Mouse (Mus musculus): ENCODE measurements at regions not wholly inside any gene's neighbourhood (a gene's known extent, or its start where the extent isn't known, plus 50 kb on each side); places are given as distances from the start of the nearest gene placed in this dataset.

DNA sequence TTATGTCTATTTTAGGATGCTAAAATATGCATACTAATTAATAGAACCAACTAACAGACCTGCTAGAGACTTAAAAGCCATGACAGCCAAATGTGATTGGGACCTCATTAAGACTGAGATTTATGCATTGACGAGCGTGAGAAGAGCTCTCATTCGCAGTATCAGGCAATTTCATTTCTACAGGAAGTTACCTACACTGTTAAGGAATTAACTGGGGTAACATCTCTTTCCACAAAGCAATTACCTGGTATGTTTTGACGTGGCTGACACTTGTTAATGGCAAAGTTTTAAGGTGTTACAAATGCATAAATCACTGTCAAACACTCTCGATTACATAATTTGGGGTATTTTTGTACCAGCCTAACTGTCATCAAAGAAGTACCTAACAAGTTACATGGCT, 324.7 kb upstream of the Gpc5 start:
- H3K4me3 ChIP-seq (ENCODE audit: control insufficient read depth in 1 of 2, insufficient read depth in 1 of 2, low read depth in 2 of 2, low read length in 2 of 2) = no peak overlapping the region
- H3K9me3 ChIP-seq (replicated peaks; ENCODE audit: insufficient read depth, low read length) = no peaks in the 10 kb centered on the region
- H3K27ac ChIP-seq (ENCODE audit: control insufficient read depth, low read depth, low read length) = no peak overlapping the region
- no peak overlapping the region for H3K9ac ChIP-seq (ENCODE audit: control insufficient read depth, low read depth, low read length, poor library complexity, severe bottlenecking)
- H3K27me3 ChIP-seq (ENCODE audit: control insufficient read depth in 1 of 2, insufficient read depth in 2 of 2, low read length in 2 of 2) = no peaks in the 10 kb centered on the region
- no peak for DNase-seq (ENCODE audit: low read depth, low spot score)
- no peaks in the 10 kb centered on the region for H3K36me3 ChIP-seq (ENCODE audit: control insufficient read depth in 1 of 2, insufficient read depth in 2 of 2, low read length in 2 of 2)
- H3K79me2 ChIP-seq (ENCODE audit: control insufficient read depth, insufficient read depth, low read length, poor library complexity) = no peaks in the 10 kb centered on the region
- no peaks in the 10 kb centered on the region for H3K4me1 ChIP-seq (ENCODE audit: control insufficient read depth in 1 of 2, insufficient read depth in 2 of 2, low read length in 2 of 2)
- TF ChIP-seq POLR2AphosphoS5 (IDR thresholded peaks at IDR 0.05; ENCODE audit: borderline replicate concordance, low read depth, low read length) = no peak
- TF ChIP-seq SIN3A (IDR thresholded peaks at IDR 0.05; ENCODE audit: low read length) = no peak
- no peak for TF ChIP-seq MEF2A (IDR thresholded peaks at IDR 0.05; ENCODE audit: extremely low read depth, insufficient replicate concordance, low read depth, low read length, poor library complexity, severe bottlenecking)
- TF ChIP-seq JUND (IDR thresholded peaks at IDR 0.05; ENCODE audit: low read depth, low read length) = no peak
- no peak for TF ChIP-seq SMC3 (IDR thresholded peaks at IDR 0.05; ENCODE audit: low read depth, low read length)
- TF ChIP-seq RAD21 (IDR thresholded peaks at IDR 0.05; ENCODE audit: low read depth, low read length) = no peak
- no peak for TF ChIP-seq GABPA (IDR thresholded peaks at IDR 0.05; ENCODE audit: low read depth, low read length)
- TF ChIP-seq TCF12 (IDR thresholded peaks at IDR 0.05; ENCODE audit: low read depth, low read length) = no peak
- no peak for TF ChIP-seq MAFK (IDR thresholded peaks at IDR 0.05; ENCODE audit: borderline replicate concordance, low read depth, low read length)
- TF ChIP-seq E2F4 (IDR thresholded peaks at IDR 0.05; ENCODE audit: borderline replicate concordance, low read depth, low read length) = no peak
- no peak for TF ChIP-seq NELFE (IDR thresholded peaks at IDR 0.05; ENCODE audit: low read depth, low read length)

DNA sequence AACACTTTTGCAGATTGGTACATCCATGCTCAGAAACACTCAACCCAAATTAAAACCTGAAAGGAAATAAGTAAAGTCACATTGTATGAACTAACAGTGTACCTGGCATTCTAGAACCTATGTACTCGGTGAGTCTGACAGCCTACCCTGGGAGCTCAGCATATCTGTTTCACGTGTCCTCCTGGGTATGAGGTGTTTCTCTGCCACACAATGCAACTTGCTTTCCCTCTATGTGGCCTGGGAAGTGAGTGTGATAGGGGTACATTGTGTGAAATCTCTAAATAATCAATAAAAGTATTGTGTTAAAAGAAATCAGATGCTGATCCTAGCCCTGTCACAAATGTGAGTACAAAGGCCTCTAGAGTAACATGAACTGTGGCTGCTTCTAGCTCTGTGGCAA, 315.3 kb upstream of the Gpc5 start:
- Histone ChIP-seq H3K9me3 (replicated peaks; ENCODE audit: insufficient read depth, low read length) (no peaks in the 10 kb centered on the region), H3K79me2 (ENCODE audit: control insufficient read depth, insufficient read depth, low read length, poor library complexity) (no peaks in the 10 kb centered on the region), H3K27me3 (ENCODE audit: control insufficient read depth in 1 of 2, insufficient read depth in 2 of 2, low read length in 2 of 2) (no peaks in the 10 kb centered on the region), H3K36me3 (ENCODE audit: control insufficient read depth in 1 of 2, insufficient read depth in 2 of 2, low read length in 2 of 2) (no peaks in the 10 kb centered on the region), H3K27ac (ENCODE audit: control insufficient read depth, low read depth, low read length) (no peak overlapping the region), H3K4me3 (ENCODE audit: control insufficient read depth in 1 of 2, insufficient read depth in 1 of 2, low read depth in 2 of 2, low read length in 2 of 2) (no peak overlapping the region), H3K9ac (ENCODE audit: control insufficient read depth, low read depth, low read length, poor library complexity, severe bottlenecking) (no peak overlapping the region), H3K4me1 (ENCODE audit: control insufficient read depth in 1 of 2, insufficient read depth in 2 of 2, low read length in 2 of 2) (0 out of 4 replicates have a peak, but pooled peaks cover 0 to 3% of the 10 kb centered on the region in 2 experiments)
- no peak for DNase-seq (ENCODE audit: low read depth, low spot score)
- TF ChIP-seq GATA1 (IDR thresholded peaks at IDR 0.05; ENCODE audit: low read depth, low read length) (no peak), TBP (IDR thresholded peaks at IDR 0.05; ENCODE audit: low read depth, low read length) (no peak), MEF2A (IDR thresholded peaks at IDR 0.05; ENCODE audit: extremely low read depth, insufficient replicate concordance, low read depth, low read length, poor library complexity, severe bottlenecking) (no peak), ZNF384 (IDR thresholded peaks at IDR 0.05; ENCODE audit: low read depth, low read length) (no peak), HCFC1 (IDR thresholded peaks at IDR 0.05; ENCODE audit: low read depth, low read length) (no peak), TCF12 (IDR thresholded peaks at IDR 0.05; ENCODE audit: low read depth, low read length) (no peak), POLR2AphosphoS5 (IDR thresholded peaks at IDR 0.05; ENCODE audit: borderline replicate concordance, low read depth, low read length) (no peak), POLR2A (IDR thresholded peaks at IDR 0.05; ENCODE audit: control insufficient read depth in 1 of 2, insufficient read depth in 1 of 2, low read depth in 1 of 2, low read length in 2 of 2, poor library complexity in 1 of 2) (no peak), ETS1 (IDR thresholded peaks at IDR 0.05; ENCODE audit: low read depth, low read length) (no peak), JUND (IDR thresholded peaks at IDR 0.05; ENCODE audit: low read depth, low read length) (no peak)
